In the genomic region with DNA sequence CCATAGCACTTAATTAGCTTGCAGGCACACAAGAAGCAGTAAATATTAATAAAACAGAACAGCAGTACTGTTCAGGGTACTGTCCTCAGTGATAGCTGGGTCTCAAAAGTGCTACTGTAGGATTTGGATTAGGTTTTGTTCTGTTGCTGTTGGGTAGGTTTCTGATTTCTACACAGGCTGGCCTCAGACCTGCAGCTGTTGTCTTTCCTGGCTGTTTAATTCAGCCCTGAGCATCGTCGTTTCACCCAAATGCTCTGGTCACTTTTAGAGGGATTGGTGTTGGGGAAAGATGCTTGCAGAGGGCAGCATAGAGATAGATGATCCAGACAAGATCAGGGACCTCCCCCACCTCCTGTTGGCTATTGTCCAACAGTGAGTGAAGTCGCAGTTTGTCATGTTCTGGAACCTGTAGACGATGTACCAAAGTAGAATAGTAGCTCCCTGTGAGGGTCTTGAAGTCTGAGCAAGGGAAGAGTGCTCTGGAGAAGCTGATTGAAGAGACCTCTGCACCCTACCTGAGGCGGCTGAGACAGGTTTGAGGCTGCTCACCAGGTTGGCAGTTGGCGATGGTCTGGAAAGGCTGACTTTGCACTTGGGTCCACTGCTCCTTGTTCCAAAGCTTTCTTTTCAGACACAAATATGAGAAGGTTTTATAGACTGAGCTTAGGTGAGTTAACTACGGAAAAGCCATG, we compare ENCODE assay signal across 13 mouse cellular contexts. TPM values are rescaled to one million over a fixed set of nuclear protein-coding genes. Genes with fewer than 3 reads are reported as not detected.
A peak's percentile ranks its signal among the peaks of the same experiment; 100 is the strongest.
DNase-seq lines count a peak whose midpoint lies in the region; ATAC-seq and TF ChIP-seq lines count a peak whose summit lies in the region.
"Had no signal": no experiment of that assay in that cellular context is flagged by ENCODE, and none has a peak within 500 bp of the region (broad histone marks: within the 10 kb centered on the region; RNA-seq: fewer than 3 reads in every experiment).

No protein-coding gene starts in this region.

- H3K9me3 ChIP-seq in heart, embryonic 10.5 days = no peaks in the 10 kb centered on the region
- H3K9me3 ChIP-seq in liver, postnatal 0 days (ENCODE audit: low read length) = no peaks in the 10 kb centered on the region
- no peaks in the 10 kb centered on the region for H3K9me3 ChIP-seq in liver, embryonic 12.5 days (replicated peaks)
- H3K9me3 ChIP-seq: G1E; midbrain, embryonic 10.5 days had no signal

- no peak overlapping the region for H3K4me2 ChIP-seq in liver, postnatal 0 days (ENCODE audit: low read depth, low read length)
- H3K4me2 ChIP-seq in liver, embryonic 12.5 days = no peak overlapping the region

- intact Hi-C loops in heart, postnatal 36 days (cut with DNase I) = no loop called here

- peaks cover 31% of the 10 kb centered on the region for H3K4me1 ChIP-seq in heart, embryonic 10.5 days
- H3K4me1 ChIP-seq in liver, postnatal 0 days (ENCODE audit: insufficient read depth) = peaks cover 17% of the 10 kb centered on the region
- 0 out of 2 replicates have a peak, but pooled peaks cover 3% of the 10 kb centered on the region for H3K4me1 ChIP-seq in liver, embryonic 12.5 days
- H3K4me1 ChIP-seq: midbrain, embryonic 10.5 days had no signal

- no peak for DNase-seq in heart, embryonic 10.5 days (ENCODE audit: low spot score)
- DNase-seq in heart, postnatal 36 days = no peak
- DNase-seq in liver, postnatal 0 days = no peak
- peak; percentile 73 for DNase-seq in kidney, postnatal 14 days
- no peak for DNase-seq in thymus, postnatal 14 days
- no peak for DNase-seq in left cerebral cortex, adult 8-10 months (ENCODE audit: low spot score in 2 of 2)
- DNase-seq: adrenal gland, postnatal 25 days; liver had no signal

- no peak; the same call in 1 of the 2 replicates for ATAC-seq in liver, postnatal 0 days
- no peak for ATAC-seq in liver, embryonic 12.5 days
- ATAC-seq in erythroid progenitor cell, adult 5-6 weeks (replicated peaks; ENCODE audit: low FRiP score, poor library complexity, severe bottlenecking) = no peak

- no peak overlapping the region for H3K9ac ChIP-seq in liver, postnatal 0 days (replicated peaks)
- no peak overlapping the region for H3K9ac ChIP-seq in liver, embryonic 12.5 days

- 72% methylated on average over 7 of the region's 7 CpGs for WGBS in heart, embryonic 10.5 days
- 77% methylated on average over 7 of the region's 7 CpGs for WGBS in liver, postnatal 0 days (ENCODE audit: insufficient replicate concordance)
- 75% methylated on average over 7 of the region's 7 CpGs for WGBS in liver, embryonic 12.5 days (ENCODE audit: insufficient replicate concordance)

- H3K27me3 ChIP-seq in heart, embryonic 10.5 days (ENCODE audit: insufficient read depth, poor library complexity, severe bottlenecking) = no peaks in the 10 kb centered on the region
- H3K27me3 ChIP-seq in liver, postnatal 0 days (ENCODE audit: insufficient read depth, low read length) = no peaks in the 10 kb centered on the region
- H3K27me3 ChIP-seq in liver, embryonic 12.5 days (replicated peaks) = no peaks in the 10 kb centered on the region

- no peak for TF ChIP-seq CTCF in liver, postnatal 0 days (IDR thresholded peaks at IDR 0.05; ENCODE audit: low read depth)

- peaks cover 20% of the 10 kb centered on the region for H3K36me3 ChIP-seq in heart, embryonic 10.5 days
- peaks cover 5% of the 10 kb centered on the region; the same call in 1 of the 2 replicates for H3K36me3 ChIP-seq in liver, postnatal 0 days (replicated peaks; ENCODE audit: insufficient read depth, low read length)
- peaks cover 18% of the 10 kb centered on the region for H3K36me3 ChIP-seq in liver, embryonic 12.5 days

- peak overlapping the region; percentile 59; the same call in 1 of the 2 replicates for H3K27ac ChIP-seq in heart, embryonic 10.5 days
- H3K27ac ChIP-seq in liver, postnatal 0 days (ENCODE audit: low read depth) = peak overlapping the region; percentile 80
- H3K27ac ChIP-seq in liver, embryonic 12.5 days = no peak overlapping the region
- H3K27ac ChIP-seq: midbrain, embryonic 10.5 days had no signal

- TF ChIP-seq EP300 in liver, postnatal 0 days (IDR thresholded peaks at IDR 0.05; ENCODE audit: low read depth) = no peak

- no peak overlapping the region for H3K4me3 ChIP-seq in heart, embryonic 10.5 days
- no peak overlapping the region for H3K4me3 ChIP-seq in liver, postnatal 0 days (ENCODE audit: low read depth, low read length)
- H3K4me3 ChIP-seq in liver, embryonic 12.5 days = no peak overlapping the region
- H3K4me3 ChIP-seq: erythroblast, embryonic 14.5 days; midbrain, embryonic 10.5 days had no signal

RNA-seq across cellular contexts. Expression of a gene that starts 51.9 kb away (rescaled TPM):
- polyA plus RNA-seq in heart, embryonic 10.5 days (2016; fragmentation: Nextera tagmentation; extraction: Ambion mirVana) = 3.7 and 3.9 TPM in 2 replicates
- 1 to 10 TPM; 4.0 to 4.1 TPM for total RNA-seq in heart, postnatal 36 days (2021)
- polyA plus RNA-seq in liver, postnatal 0 days (2015; fragmentation: Nextera tagmentation; extraction: Ambion mirVana) = 6.3 and 6.8 TPM in 2 replicates
- polyA plus RNA-seq in liver, embryonic 12.5 days (2016; fragmentation: Nextera tagmentation; extraction: Ambion mirVana) = 19.8 and 21.6 TPM in 2 replicates
- total RNA-seq in erythroid progenitor cell, adult 5-6 weeks (2015; ENCODE audit: low replicate concordance) = 107 and 113 TPM in 2 replicates
- total RNA-seq in erythroid progenitor cell, adult 5-6 weeks (2017; ENCODE audit: low replicate concordance) = 60.6 and 72.4 TPM in 2 replicates
- total RNA-seq in left cerebral cortex, adult 8-10 months (2022) = 1 to 10 TPM in 2 of 4 experiments, under 1 TPM in 2; 0.50 to 1.3 (median 0.83) TPM

RNA-seq across cellular contexts. Expression of a gene that starts 52.1 kb away (rescaled TPM):
- 30.6 and 33.3 TPM in 2 replicates for polyA plus RNA-seq in heart, embryonic 10.5 days (2016; fragmentation: Nextera tagmentation; extraction: Ambion mirVana)
- 10 to 100 TPM; 11.2 to 18.4 TPM for total RNA-seq in heart, postnatal 36 days (2021)
- polyA plus RNA-seq in liver, postnatal 0 days (2015; fragmentation: Nextera tagmentation; extraction: Ambion mirVana) = 19.0 and 20.2 TPM in 2 replicates
- polyA plus RNA-seq in liver, embryonic 12.5 days (2016; fragmentation: Nextera tagmentation; extraction: Ambion mirVana) = 55.5 and 58.2 TPM in 2 replicates
- total RNA-seq in erythroid progenitor cell, adult 5-6 weeks (2015; ENCODE audit: low replicate concordance) = 478 and 628 TPM in 2 replicates
- total RNA-seq in erythroid progenitor cell, adult 5-6 weeks (2017; ENCODE audit: low replicate concordance) = 151 and 353 TPM in 2 replicates
- 10 to 100 TPM; 10.2 to 12.3 (median 11.4) TPM for total RNA-seq in left cerebral cortex, adult 8-10 months (2022)

Comparison
In these comparisons a context has a peak if more than half of its experiments do, and no peak if none do; other contexts are left out.
1. RNA of a gene that starts 51.9 kb away (total RNA-seq): 60.6 to 113 TPM in erythroid progenitor cell, adult 5-6 weeks; 4.0 to 4.1 TPM in heart, postnatal 36 days and 0.50 to 1.3 TPM in left cerebral cortex, adult 8-10 months; every median in the first group is over 10 times any median in the second.
2. RNA of a gene that starts 52.1 kb away (total RNA-seq): 151 to 628 TPM in erythroid progenitor cell, adult 5-6 weeks; 11.2 to 18.4 TPM in heart, postnatal 36 days and 10.2 to 12.3 TPM in left cerebral cortex, adult 8-10 months; every median in the first group is over 4 times any median in the second.